Mouse (Mus musculus) neural tube, embryonic 11.5 days (tissue): ENCODE data around the gene Macf1. TPM values are rescaled to one million over a fixed set of nuclear protein-coding genes. Genes with fewer than 3 reads are reported as not detected.

Source experiments
- ATAC-seq: fragments of 200-750 bp; cut with Nextera tagmentation; 2 replicates; pipeline ENCODE4 v1.8.0; 2017; ENCODE audit warnings: moderate number of reproducible peaks, mild to moderate bottlenecking, moderate TSS enrichment, moderate library complexity; ENCODE audit not compliant: insufficient read depth, low FRiP score, low TSS enrichment
- DNase-seq: peaks from one replicate; pipeline ENCODE4 v3.0.0-alpha.2; 2015; ENCODE audit warnings: low spot score
- H3K27ac ChIP-seq: fragments of 300-500 bp; sonication (generic); 2 replicates; pipeline ENCODE4 v1.5.1; 2014; ENCODE audit warnings: low read depth, mild to moderate bottlenecking, low read length
- H3K27me3 ChIP-seq: fragments of 300-500 bp; sonication (generic); 2 replicates; pipeline ENCODE4 v1.6.1; 2014; ENCODE audit warnings: mild to moderate bottlenecking, low read length, mixed read lengths; ENCODE audit not compliant: control insufficient read depth, insufficient read depth
- H3K36me3 ChIP-seq: fragments of 300-500 bp; sonication (generic); 2 replicates; pipeline ENCODE4 v1.6.1; 2014; ENCODE audit warnings: mild to moderate bottlenecking, low read length, moderate library complexity, mixed read lengths; ENCODE audit not compliant: control insufficient read depth, insufficient read depth
- H3K4me1 ChIP-seq: fragments of 300-500 bp; sonication (generic); 2 replicates; pipeline ENCODE4 v1.6.1; 2014; ENCODE audit warnings: low read length, mixed read lengths; ENCODE audit not compliant: control insufficient read depth, insufficient read depth
- H3K4me2 ChIP-seq: fragments of 300-500 bp; sonication (generic); 2 replicates; pipeline ENCODE4 v1.6.1; 2014; ENCODE audit warnings: low read depth, mild to moderate bottlenecking, moderate library complexity
- H3K4me3 ChIP-seq: fragments of 300-500 bp; sonication (generic); 2 replicates; pipeline ENCODE4 v1.5.1; 2014; ENCODE audit warnings: low read depth, low read length
- H3K9ac ChIP-seq: fragments of 300-500 bp; sonication (generic); 2 replicates; pipeline ENCODE4 v1.6.1; 2014; ENCODE audit warnings: mild to moderate bottlenecking, low read length
- H3K9me3 ChIP-seq: fragments of 300-500 bp; sonication (generic); 2 replicates; pipeline ENCODE4 v1.6.1; 2016; ENCODE audit warnings: low read length; ENCODE audit not compliant: control insufficient read depth
- WGBS: fragments of 180-500 bp; shearing (Covaris S2); extraction: QIAGEN DNeasy Blood & Tissue Kit; methylation state at CpG from one replicate; pipeline ENCODE4 v1.1.7; 2014; 5-methylcytosine and 5-hydroxymethylcytosine counted together
- polyA plus RNA-seq: library from polyadenylated mRNA; unstranded; fragments of >200 nt; fragmentation: Nextera tagmentation; extraction: Ambion mirVana; gene quantifications from 2 replicates; pipeline ENCODE4 v1.2.1, GENCODE M21; 2014

The Macf1 gene
- polyA plus RNA-seq, 1 experiment from 2014 or later: 79.1 TPM

- Histone ChIP-seq H3K4me2 (no peak overlapping the region), H3K36me3 (peaks cover 6% of the 10 kb centered on the region), H3K9ac (no peak overlapping the region), H3K4me1 (no peaks in the 10 kb centered on the region), H3K4me3 (no peak overlapping the region), H3K27me3 (no peaks in the 10 kb centered on the region), H3K9me3 (no peaks in the 10 kb centered on the region), H3K27ac (no peak overlapping the region)
- ATAC-seq (no peak), DNase-seq (no peak)
- 92% methylated on average over 5 of the region's 5 CpGs for WGBS
Observed at GRCm38 (mm10) chr4:123427900-123428684, 256.1 kb downstream of the Macf1 start.

GRCm38 (mm10) chr4:123427271-123427899 lies 256.8 kb downstream of the Macf1 start:
- H3K9ac ChIP-seq: no peak overlapping the region
- H3K9me3 ChIP-seq: no peaks in the 10 kb centered on the region
- ATAC-seq: no peak
- DNase-seq: no peak
- H3K27ac ChIP-seq: no peak overlapping the region
- H3K4me3 ChIP-seq: no peak overlapping the region
- no peak overlapping the region for H3K4me2 ChIP-seq
- no peaks in the 10 kb centered on the region for H3K27me3 ChIP-seq
- peaks cover 5% of the 10 kb centered on the region for H3K36me3 ChIP-seq
- WGBS: 87% methylated on average over 9 of the region's 9 CpGs
- H3K4me1 ChIP-seq: no peaks in the 10 kb centered on the region

- Histone ChIP-seq H3K4me3 (no peak overlapping the region), H3K27me3 (no peaks in the 10 kb centered on the region)
- 93% methylated on average over 10 of the region's 10 CpGs for WGBS
Observed at GRCm38 (mm10) chr4:123426429-123427080, 257.6 kb downstream of the Macf1 start.

GRCm38 (mm10) chr4:123425672-123426272 lies 258.4 kb downstream of the Macf1 start:
- H3K27ac ChIP-seq: no peak overlapping the region
- DNase-seq (no peak), ATAC-seq (no peak)
- H3K27me3 ChIP-seq: no peaks in the 10 kb centered on the region
- no peak overlapping the region for H3K4me2 ChIP-seq
- H3K9me3 ChIP-seq: no peaks in the 10 kb centered on the region
- H3K9ac ChIP-seq: no peak overlapping the region
- 89% methylated on average over 1 of the region's 1 CpGs for WGBS
- no peaks in the 10 kb centered on the region for H3K36me3 ChIP-seq
- no peak overlapping the region for H3K4me3 ChIP-seq
- H3K4me1 ChIP-seq: no peaks in the 10 kb centered on the region

More at GRCm38 (mm10) chr4:123426429-123427080, 257.6 kb downstream of the Macf1 start:
- no peak for DNase-seq
- Histone ChIP-seq H3K27ac (no peak overlapping the region), H3K9me3 (no peaks in the 10 kb centered on the region), H3K9ac (no peak overlapping the region), H3K36me3 (no peaks in the 10 kb centered on the region), H3K4me2 (no peak overlapping the region), H3K4me1 (no peaks in the 10 kb centered on the region)
- ATAC-seq: no peak

- no peaks in the 10 kb centered on the region for H3K9me3 ChIP-seq
- WGBS: 95% methylated on average over 2 of the region's 2 CpGs
- ATAC-seq: no peak
- H3K4me3 ChIP-seq: no peak overlapping the region
- H3K4me1 ChIP-seq: no peaks in the 10 kb centered on the region
- no peak for DNase-seq
- no peaks in the 10 kb centered on the region for H3K36me3 ChIP-seq
- no peak overlapping the region for H3K4me2 ChIP-seq
- H3K9ac ChIP-seq: no peak overlapping the region
- H3K27ac ChIP-seq: no peak overlapping the region
- H3K27me3 ChIP-seq: no peaks in the 10 kb centered on the region
Observed at GRCm38 (mm10) chr4:123424050-123424449, 260.1 kb downstream of the Macf1 start.

- Histone ChIP-seq H3K27ac (no peak overlapping the region), H3K4me2 (no peak overlapping the region), H3K36me3 (no peaks in the 10 kb centered on the region), H3K9ac (no peak overlapping the region), H3K4me3 (no peak overlapping the region), H3K27me3 (no peaks in the 10 kb centered on the region), H3K4me1 (no peaks in the 10 kb centered on the region), H3K9me3 (no peaks in the 10 kb centered on the region)
- peak; percentile 15 for DNase-seq
- ATAC-seq: no peak
- WGBS: 57% methylated on average over 6 of the region's 6 CpGs
Observed at GRCm38 (mm10) chr4:123422828-123423227, 261.3 kb downstream of the Macf1 start.

- Histone ChIP-seq H3K27me3 (no peaks in the 10 kb centered on the region), H3K4me3 (no peak overlapping the region), H3K27ac (no peak overlapping the region), H3K36me3 (no peaks in the 10 kb centered on the region), H3K4me2 (no peak overlapping the region), H3K4me1 (no peaks in the 10 kb centered on the region), H3K9ac (no peak overlapping the region), H3K9me3 (no peaks in the 10 kb centered on the region)
- DNase-seq (no peak), ATAC-seq (no peak)
- 91% methylated on average over 3 of the region's 3 CpGs for WGBS
Observed at GRCm38 (mm10) chr4:123418032-123418431, 266.1 kb downstream of the Macf1 start.

GRCm38 (mm10) chr4:123417478-123417877 lies 266.7 kb downstream of the Macf1 start:
- DNase-seq (no peak), ATAC-seq (no peak)
- no peaks in the 10 kb centered on the region for H3K9me3 ChIP-seq
- no peak overlapping the region for H3K4me2 ChIP-seq
- no peak overlapping the region for H3K27ac ChIP-seq
- peaks cover 3% of the 10 kb centered on the region; the same call in 1 of the 2 replicates for H3K4me1 ChIP-seq
- H3K4me3 ChIP-seq: no peak overlapping the region
- no peaks in the 10 kb centered on the region for H3K27me3 ChIP-seq
- no peak overlapping the region for H3K9ac ChIP-seq
- no peaks in the 10 kb centered on the region for H3K36me3 ChIP-seq
- WGBS: 76% methylated on average over 3 of the region's 3 CpGs
